In the genomic region with DNA sequence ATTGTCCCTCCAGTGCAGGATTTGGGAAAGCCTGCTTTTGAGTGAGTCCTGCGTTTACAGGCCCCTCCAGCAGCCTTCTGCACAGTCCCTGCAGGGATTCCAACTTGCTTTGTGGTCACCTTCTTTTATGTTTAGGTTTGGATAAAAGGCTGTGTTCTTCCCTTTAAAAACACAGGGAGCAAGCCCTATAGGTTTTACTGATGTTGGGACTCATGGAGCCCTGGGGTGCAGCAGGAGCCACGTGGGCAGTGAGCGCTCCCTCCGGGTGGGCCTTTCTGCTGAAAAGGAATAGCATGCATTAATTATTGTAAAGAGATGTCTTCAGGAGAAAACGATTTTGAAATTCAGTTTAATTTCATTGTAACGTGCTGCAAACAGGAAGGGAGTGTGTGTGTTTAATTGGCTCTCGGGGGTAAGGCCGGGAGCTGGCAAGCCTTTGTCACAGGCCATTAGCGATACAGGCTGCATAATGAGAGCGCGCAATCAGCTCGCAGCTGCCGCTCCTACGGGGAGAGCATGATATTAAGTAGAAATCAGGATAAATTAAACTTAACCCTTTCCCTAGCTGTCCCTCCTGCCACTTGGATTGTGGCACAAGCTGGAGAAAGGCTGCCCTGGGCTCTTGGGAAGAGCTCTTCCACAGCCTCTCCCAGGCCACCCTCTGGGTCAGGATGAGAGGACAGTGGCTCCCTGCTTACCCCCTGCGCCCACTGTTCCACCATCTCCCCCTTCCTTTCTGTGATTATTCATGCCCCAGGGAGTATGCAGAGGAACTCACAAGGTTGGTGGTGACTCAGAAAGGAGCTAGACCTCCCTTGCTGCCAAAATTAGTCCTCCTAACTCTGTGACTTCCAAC, we compare ENCODE assay signal across 13 mouse cellular contexts. TPM values are rescaled to one million over a fixed set of nuclear protein-coding genes. Genes with fewer than 3 reads are reported as not detected.
DNase-seq lines count a peak whose midpoint lies in the region; ATAC-seq lines count a peak whose summit lies in the region.
"Had no signal": no experiment of that assay in that cellular context is flagged by ENCODE, and none has a peak within 500 bp of the region (broad histone marks: within the 10 kb centered on the region; RNA-seq: fewer than 3 reads in every experiment).

No protein-coding gene starts in this region.

- H3K4me1 ChIP-seq in forebrain, embryonic 14.5 days (ENCODE audit: control insufficient read depth, insufficient read depth, low read length): peaks cover 53% of the 10 kb centered on the region
- H3K4me1 ChIP-seq in midbrain, embryonic 10.5 days: peaks cover 44% of the 10 kb centered on the region
- H3K4me1 ChIP-seq: heart, embryonic 15.5 days had no signal

- no peaks in the 10 kb centered on the region for H3K36me3 ChIP-seq in forebrain, embryonic 14.5 days (ENCODE audit: control insufficient read depth, insufficient read depth, low read length)
- H3K36me3 ChIP-seq in midbrain, embryonic 10.5 days: 0 out of 2 replicates have a peak, but pooled peaks cover 3% of the 10 kb centered on the region
- H3K36me3 ChIP-seq: heart, embryonic 15.5 days had no signal

- peak overlapping the region; percentile 23 for H3K4me2 ChIP-seq in forebrain, embryonic 14.5 days (ENCODE audit: low read length)
- H3K4me2 ChIP-seq: heart, embryonic 15.5 days had no signal

- peak; percentile 94 for ATAC-seq in forebrain, embryonic 14.5 days

- no peaks in the 10 kb centered on the region for H3K9me3 ChIP-seq in forebrain, embryonic 14.5 days (replicated peaks; ENCODE audit: control insufficient read depth, low read length)
- no peaks in the 10 kb centered on the region for H3K9me3 ChIP-seq in midbrain, embryonic 10.5 days (replicated peaks)
- H3K9me3 ChIP-seq: heart, embryonic 15.5 days had no signal

- no peaks in the 10 kb centered on the region; the same call in none of the 2 replicates for H3K27me3 ChIP-seq in forebrain, embryonic 14.5 days (replicated peaks; ENCODE audit: control insufficient read depth, insufficient read depth, low read length)
- H3K27me3 ChIP-seq in midbrain, embryonic 10.5 days (ENCODE audit: low read depth, poor library complexity, severe bottlenecking): 0 out of 2 replicates have a peak, but pooled peaks cover 5% of the 10 kb centered on the region
- H3K27me3 ChIP-seq: heart, embryonic 15.5 days had no signal

- DNase-seq in adrenal gland, adult (ENCODE audit: inconsistent age in 2 of 2, low spot score in 1 of 2): peak; percentile 30 to 54
- DNase-seq in adrenal gland, postnatal 25 days: no peak
- DNase-seq in 3T3-L1 (ENCODE audit: low read depth, low spot score): peak; percentile 56
- DNase-seq in forebrain, embryonic 14.5 days (ENCODE audit: low spot score): peak; percentile 97
- no peak for DNase-seq in midbrain, embryonic 10.5 days (ENCODE audit: low spot score)
- no peak for DNase-seq in urinary bladder, postnatal 10 days (ENCODE audit: low spot score)
- DNase-seq in cerebellum, postnatal 36 days: no peak
- DNase-seq in kidney, postnatal 14 days: no peak
- DNase-seq: cerebellum, adult 11-12 months; thymus, postnatal 4 days had no signal

- peak overlapping the region; percentile 93 for H3K27ac ChIP-seq in forebrain, embryonic 14.5 days (ENCODE audit: low read depth, low read length)
- H3K27ac ChIP-seq in midbrain, embryonic 10.5 days (replicated peaks): peak overlapping the region; percentile 75
- H3K27ac ChIP-seq: heart, embryonic 15.5 days; macrophage had no signal

- H3K9ac ChIP-seq in forebrain, embryonic 14.5 days (ENCODE audit: low read length): peak overlapping the region; percentile 22; the same call in 1 of the 2 replicates
- H3K9ac ChIP-seq: heart, embryonic 15.5 days had no signal

- H3K4me3 ChIP-seq in forebrain, embryonic 14.5 days (ENCODE audit: low read depth, low read length): no peak overlapping the region
- H3K4me3 ChIP-seq in midbrain, embryonic 10.5 days: 0 out of 2 replicates have a peak overlapping the region, but pooled peaks have one; percentile 9
- H3K4me3 ChIP-seq: heart, embryonic 15.5 days had no signal

- 3% methylated on average over 15 of the region's 15 CpGs for WGBS in forebrain, embryonic 14.5 days
- WGBS in midbrain, embryonic 10.5 days: 16% methylated on average over 15 of the region's 15 CpGs

RNA-seq across cellular contexts. Expression of a gene that starts 28.8 kb away (rescaled TPM):
- total RNA-seq in adrenal gland, postnatal 25 days (2021): 36.6 and 40.9 TPM in 2 replicates
- polyA plus RNA-seq in forebrain, embryonic 14.5 days (2014; fragmentation: Nextera tagmentation; extraction: Ambion mirVana): 13.7 and 15.8 TPM in 2 replicates
- 17.8 and 18.6 TPM in 2 replicates for polyA plus RNA-seq in midbrain, embryonic 10.5 days (2016; fragmentation: Nextera tagmentation; extraction: Ambion mirVana)

RNA-seq across cellular contexts. Expression of a gene that starts 43.6 kb away (rescaled TPM):
- total RNA-seq in adrenal gland, postnatal 25 days (2021): 0.55 TPM in 1 of 2 replicates, not detected in the other
- polyA plus RNA-seq in forebrain, embryonic 14.5 days (2014; fragmentation: Nextera tagmentation; extraction: Ambion mirVana): 0.69 and 1.4 TPM in 2 replicates
- 0.51 and 0.54 TPM in 2 replicates for polyA plus RNA-seq in midbrain, embryonic 10.5 days (2016; fragmentation: Nextera tagmentation; extraction: Ambion mirVana)
- polyA plus RNA-seq: macrophage; small intestine, adult 2 months had no signal

Comparison
In these comparisons a context has a peak if more than half of its experiments do, and no peak if none do; other contexts are left out.
1. DNase-seq: peak in adrenal gland, adult (2 of 2), 3T3-L1 (single experiment) and forebrain, embryonic 14.5 days (single experiment); none in adrenal gland, postnatal 25 days (single experiment), midbrain, embryonic 10.5 days (single experiment), urinary bladder, postnatal 10 days (single experiment), cerebellum, postnatal 36 days (0 of 2) and kidney, postnatal 14 days (single experiment).